Mouse (Mus musculus) myocyte (in vitro differentiated cells): ENCODE results near the gene Stk24. TPM values are rescaled to one million over a fixed set of nuclear protein-coding genes. Genes with fewer than 3 reads are reported as not detected.

ENCODE experiments used
- H3K27me3 ChIP-seq: one replicate; pipeline ENCODE4 v1.6.1; 2011; ENCODE audit not compliant: control insufficient read depth, insufficient read depth, insufficient read length
- H3K36me3 ChIP-seq: one replicate; pipeline ENCODE4 v1.6.1; 2011; ENCODE audit not compliant: control insufficient read depth, insufficient read depth
- H3K4me2 ChIP-seq: one replicate; pipeline ENCODE4 v1.6.1; 2011; ENCODE audit warnings: low read depth, control low read depth
- H3K4me3 ChIP-seq: one replicate; pipeline ENCODE4 v1.5.1; 2011; ENCODE audit warnings: mild to moderate bottlenecking, control low read depth, moderate library complexity
- H3K79me2 ChIP-seq: one replicate; pipeline ENCODE4 v1.6.1; 2011; ENCODE audit not compliant: control insufficient read depth, insufficient read depth
- H3ac ChIP-seq: one replicate; pipeline ENCODE4 v1.6.1; 2011; ENCODE audit not compliant: control insufficient read depth, insufficient read length
- CEBPB ChIP-seq: IDR thresholded peaks from 2 replicates; pipeline ENCODE4 v1.6.1; 2011; ENCODE audit warnings: mild to moderate bottlenecking, moderate library complexity; ENCODE audit not compliant: poor library complexity, insufficient read depth, severe bottlenecking
- E2F4 ChIP-seq: IDR thresholded peaks from one replicate; pipeline ENCODE4 v1.6.1; 2011; ENCODE audit warnings: mild to moderate bottlenecking, control low read depth, moderate library complexity; ENCODE audit not compliant: insufficient read depth
- MAX ChIP-seq: IDR thresholded peaks from one replicate; pipeline ENCODE4 v1.6.1; 2011; ENCODE audit warnings: low read depth, mild to moderate bottlenecking, control low read depth
- MYOD1 ChIP-seq, 3 experiments: IDR thresholded peaks; one replicate each; pipeline ENCODE4 v1.6.1; 2011; ENCODE audit warnings: control low read depth in 2 of 3, low read depth in 2 of 3, mild to moderate bottlenecking in 2 of 3, moderate library complexity in 1 of 3; ENCODE audit not compliant: insufficient read length in 2 of 3, control insufficient read depth in 1 of 3
- MYOG ChIP-seq, 3 experiments: IDR thresholded peaks; one replicate each; pipeline ENCODE4 v1.6.1; 2011; ENCODE audit warnings: control low read depth in 2 of 3, low read depth in 2 of 3, mild to moderate bottlenecking in 2 of 3; ENCODE audit not compliant: insufficient read length in 2 of 3, control insufficient read depth in 1 of 3, insufficient read depth in 1 of 3
- POLR2A ChIP-seq: IDR thresholded peaks from one replicate; pipeline ENCODE4 v1.6.1; 2011; ENCODE audit warnings: low read depth, mild to moderate bottlenecking, control low read depth, moderate library complexity; ENCODE audit not compliant: insufficient read length
- POLR2AphosphoS2 ChIP-seq: IDR thresholded peaks from one replicate; pipeline ENCODE4 v1.6.1; 2011; ENCODE audit warnings: low read depth, control low read depth; ENCODE audit not compliant: insufficient read length
- REST ChIP-seq: IDR thresholded peaks from one replicate; pipeline ENCODE4 v1.6.1; 2011; ENCODE audit warnings: mild to moderate bottlenecking, control low read depth, moderate library complexity; ENCODE audit not compliant: insufficient read depth, insufficient read length
- SRF ChIP-seq: IDR thresholded peaks from one replicate; pipeline ENCODE4 v1.6.1; 2011; ENCODE audit warnings: low read depth; ENCODE audit not compliant: control insufficient read depth, insufficient read length
- TCF12 ChIP-seq: IDR thresholded peaks from one replicate; pipeline ENCODE4 v1.6.1; 2011; ENCODE audit warnings: mild to moderate bottlenecking, control low read depth; ENCODE audit not compliant: poor library complexity, insufficient read depth, severe bottlenecking
- TCF3 ChIP-seq: IDR thresholded peaks from one replicate; pipeline ENCODE4 v1.6.1; 2011; ENCODE audit warnings: low read depth, control low read depth; ENCODE audit not compliant: insufficient read length
- USF1 ChIP-seq: IDR thresholded peaks from one replicate; pipeline ENCODE4 v1.6.1; 2011; ENCODE audit warnings: low read depth, mild to moderate bottlenecking, control low read depth, moderate library complexity
- polyA plus RNA-seq: library from polyadenylated mRNA; unstranded; fragments of >200 nt; fragmentation: generic; extraction: Trizol; gene quantifications from one replicate; pipeline ENCODE4 v1.2.1, GENCODE M21; 2012; ENCODE audit warnings: missing spikeins

Gene Stk24
- polyA plus RNA-seq, 1 experiment = 26.9 TPM

DNA sequence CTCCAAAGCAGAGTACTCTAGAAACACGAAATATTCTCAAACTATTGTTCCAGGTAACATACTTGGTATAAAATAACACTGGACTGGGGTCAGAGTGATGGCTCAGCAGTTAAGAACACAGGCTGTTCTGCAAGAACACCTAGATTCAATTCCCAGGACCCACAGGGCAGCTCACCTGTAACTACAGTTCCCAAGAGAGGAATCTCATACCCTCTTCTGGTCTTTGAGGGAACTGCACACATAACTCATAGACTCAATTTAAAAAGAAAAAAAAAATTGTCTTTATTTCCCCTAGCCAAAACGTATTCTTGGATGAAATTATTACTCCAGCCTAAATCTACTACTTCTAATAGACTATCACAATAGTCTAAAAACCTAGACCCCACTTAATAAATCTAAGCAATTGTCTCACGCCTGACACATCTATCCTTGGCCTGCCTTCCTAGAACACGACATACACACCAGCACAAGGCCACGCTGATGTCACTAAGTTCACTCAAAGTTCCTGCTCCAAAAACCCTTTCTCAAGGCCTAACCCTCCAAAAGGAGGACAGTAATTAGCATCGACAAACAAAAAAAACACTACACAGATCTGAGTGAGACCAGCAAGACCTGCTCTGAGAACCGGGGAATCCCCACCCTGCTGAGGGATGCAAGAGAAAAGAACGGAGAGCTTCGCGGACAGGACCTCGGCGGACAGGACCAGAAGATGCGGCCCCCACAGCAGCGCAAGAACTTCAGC lies 94.3 kb downstream of the Stk24 start:
- Histone ChIP-seq H3K4me2 (no peak overlapping the region), H3K4me3 (no peak overlapping the region), H3K36me3 (peaks cover 19% of the 10 kb centered on the region), H3ac (no peak overlapping the region), H3K27me3 (no peaks in the 10 kb centered on the region), H3K79me2 (no peaks in the 10 kb centered on the region)
- TF ChIP-seq TCF12 (no peak), MYOG (IDR thresholded peaks at IDR 0.05; ENCODE audit: control insufficient read depth in 1 of 3, insufficient read depth in 1 of 3, insufficient read length in 2 of 3, low read depth in 2 of 3) (no peak), POLR2A (no peak), POLR2AphosphoS2 (no peak), E2F4 (no peak), MAX (no peak), TCF3 (no peak), SRF (no peak)

DNA sequence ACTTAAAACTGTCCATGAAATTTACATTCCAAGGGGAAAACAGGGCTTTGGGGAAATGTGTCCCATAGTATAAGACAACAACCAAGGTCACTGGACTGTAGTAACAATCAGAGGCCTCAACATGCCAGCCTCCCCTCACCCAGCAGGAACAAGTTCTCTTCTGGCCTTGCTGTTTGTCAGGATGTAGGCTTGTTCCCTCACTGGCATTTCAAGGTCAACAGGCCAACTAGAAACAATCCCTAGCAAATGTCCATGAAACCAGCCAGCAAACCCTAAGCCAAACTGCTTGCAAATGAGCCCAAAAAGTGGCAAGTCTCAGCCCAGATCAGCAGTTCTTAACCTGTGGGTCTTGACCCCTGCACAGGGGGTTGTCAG lies 98.5 kb downstream of the Stk24 start:
- Histone ChIP-seq H3ac (no peak overlapping the region), H3K36me3 (peaks cover 13% of the 10 kb centered on the region), H3K79me2 (no peaks in the 10 kb centered on the region), H3K4me3 (no peak overlapping the region), H3K4me2 (no peak overlapping the region), H3K27me3 (no peaks in the 10 kb centered on the region)
- TF ChIP-seq POLR2A = no peak
- no peak for TF ChIP-seq REST
- no peak for TF ChIP-seq MYOG (IDR thresholded peaks at IDR 0.05; ENCODE audit: control insufficient read depth in 1 of 3, insufficient read depth in 1 of 3, insufficient read length in 2 of 3, low read depth in 2 of 3)
- no peak for TF ChIP-seq MYOD1 (IDR thresholded peaks at IDR 0.05; ENCODE audit: control insufficient read depth in 1 of 3, insufficient read length in 2 of 3, low read depth in 2 of 3)

DNA sequence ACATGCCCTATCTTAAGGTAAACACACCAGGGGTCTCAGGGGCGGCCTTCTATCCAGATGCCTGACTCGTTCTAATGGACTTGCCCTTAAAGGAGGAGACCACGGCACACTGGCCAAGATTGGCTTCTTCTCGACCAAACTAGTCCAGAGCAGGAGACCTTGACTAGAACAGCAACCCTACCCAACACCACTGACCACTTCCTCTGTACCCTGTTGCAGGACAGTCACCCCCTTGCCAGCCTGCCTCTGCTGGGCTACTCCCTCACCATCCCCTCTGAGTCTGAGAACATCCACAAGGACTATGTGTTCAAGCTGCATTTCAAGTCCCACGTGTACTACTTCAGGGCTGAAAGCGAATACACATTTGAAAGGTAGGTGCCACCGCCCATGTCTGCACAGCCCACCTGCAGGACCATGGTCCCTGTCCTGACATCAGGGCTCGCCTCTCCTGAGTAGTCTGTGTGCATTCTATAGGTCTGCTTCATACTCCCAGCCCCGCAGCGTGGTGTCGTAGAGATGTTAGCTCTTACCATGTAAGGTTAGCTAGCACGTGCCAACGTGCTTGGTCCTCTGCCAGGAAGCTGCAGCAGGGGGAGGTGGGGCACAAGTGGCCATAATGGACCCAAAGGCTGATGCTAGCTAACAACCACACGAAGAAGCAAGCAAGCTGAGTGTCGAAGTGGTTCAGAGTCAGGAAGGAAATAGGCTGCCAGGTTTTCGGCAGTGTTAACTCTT lies 99.0 kb downstream of the Stk24 start:
- Histone ChIP-seq H3K79me2 (no peaks in the 10 kb centered on the region), H3K36me3 (peaks cover 10% of the 10 kb centered on the region), H3K4me2 (no peak overlapping the region), H3K27me3 (no peaks in the 10 kb centered on the region), H3K4me3 (no peak overlapping the region), H3ac (no peak overlapping the region)
- TF ChIP-seq POLR2A = peak; percentile 21
- peak; percentile 30 for TF ChIP-seq POLR2AphosphoS2
- no peak for TF ChIP-seq USF1
- no peak for TF ChIP-seq TCF12
- TF ChIP-seq MAX = no peak

DNA sequence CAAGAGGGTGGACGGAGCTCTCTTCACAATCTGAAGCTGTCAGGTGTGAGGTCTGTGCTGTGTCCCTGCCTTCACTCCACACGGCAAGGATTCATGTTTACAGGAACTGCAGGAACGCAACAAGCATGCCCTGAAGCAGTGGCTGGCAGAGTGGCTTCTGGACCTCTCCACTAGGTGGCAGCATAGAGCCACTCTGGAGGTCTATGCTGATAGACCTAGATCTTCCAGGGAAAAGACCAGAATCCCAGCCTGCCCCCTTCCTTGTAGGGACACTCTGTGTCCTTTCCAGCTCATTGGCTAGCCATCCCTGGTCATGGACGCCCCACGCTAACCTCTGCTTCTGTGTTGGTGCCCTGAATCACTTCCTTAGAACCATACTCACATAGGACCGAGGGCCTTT lies 100.7 kb downstream of the Stk24 start:
- Histone ChIP-seq H3ac (no peak overlapping the region), H3K4me3 (no peak overlapping the region), H3K36me3 (peaks cover 10% of the 10 kb centered on the region), H3K79me2 (no peaks in the 10 kb centered on the region), H3K27me3 (no peaks in the 10 kb centered on the region), H3K4me2 (no peak overlapping the region)
- TF ChIP-seq TCF12 (no peak), POLR2AphosphoS2 (peak; percentile 49), TCF3 (no peak), CEBPB (no peak), REST (no peak), POLR2A (no peak), MYOG (IDR thresholded peaks at IDR 0.05; ENCODE audit: control insufficient read depth in 1 of 3, insufficient read depth in 1 of 3, insufficient read length in 2 of 3, low read depth in 2 of 3) (no peak)

DNA sequence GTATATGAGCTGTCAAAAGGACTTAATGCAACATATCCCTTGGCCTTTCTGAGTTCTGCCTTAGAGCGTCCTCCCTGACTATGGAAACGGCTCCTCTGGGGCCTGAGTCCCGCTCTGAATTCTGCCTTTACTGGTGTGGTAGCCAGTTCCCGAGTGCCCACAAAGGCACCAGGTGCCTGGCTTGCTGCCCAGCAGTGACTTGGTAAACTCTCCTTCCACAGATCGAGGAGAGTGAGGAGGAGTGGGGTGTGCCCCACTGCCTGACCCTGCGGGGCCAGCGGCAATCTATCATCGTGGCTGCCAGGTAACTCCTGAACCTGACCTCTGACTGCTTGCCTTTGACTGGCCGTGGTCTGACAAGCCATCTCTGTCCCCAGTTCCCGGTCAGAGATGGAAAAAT lies 103.8 kb downstream of the Stk24 start:
- no peak for TF ChIP-seq MYOD1 (IDR thresholded peaks at IDR 0.05; ENCODE audit: control insufficient read depth in 1 of 3, insufficient read length in 2 of 3, low read depth in 2 of 3)
- Histone ChIP-seq H3ac (no peak overlapping the region), H3K4me2 (no peak overlapping the region), H3K4me3 (no peak overlapping the region), H3K36me3 (peaks cover under 1% of the 10 kb centered on the region), H3K79me2 (no peaks in the 10 kb centered on the region), H3K27me3 (no peaks in the 10 kb centered on the region)
